Mouse (Mus musculus): ENCODE data around the gene Ptprd. TPM values are rescaled to one million over a fixed set of nuclear protein-coding genes. Genes with fewer than 3 reads are reported as not detected.

Ptprd gene
- total RNA-seq, 2 experiments from 2014 or later: 87.1 to 88.0 TPM

DNA sequence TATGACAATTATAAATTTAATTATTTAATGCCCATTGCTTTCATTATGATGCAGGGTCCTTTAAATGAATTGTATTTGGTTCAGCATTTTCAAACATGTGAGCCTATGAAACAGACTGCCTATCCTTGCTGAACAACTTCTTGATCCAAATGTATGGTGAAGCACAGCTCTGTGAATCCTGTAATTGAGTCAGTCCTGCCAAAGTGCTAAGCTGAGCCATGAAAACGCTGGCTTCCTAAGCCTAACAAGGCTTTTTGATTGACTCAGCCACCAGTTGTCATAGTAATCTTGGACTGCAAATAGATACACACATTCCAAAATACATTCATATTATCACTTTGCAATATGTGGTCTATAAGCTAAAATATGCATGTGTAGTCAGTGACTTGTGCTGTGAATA is 625.1 kb downstream of the Ptprd start:
- no peak for DNase-seq (ENCODE audit: low spot score in 2 of 2)

DNA sequence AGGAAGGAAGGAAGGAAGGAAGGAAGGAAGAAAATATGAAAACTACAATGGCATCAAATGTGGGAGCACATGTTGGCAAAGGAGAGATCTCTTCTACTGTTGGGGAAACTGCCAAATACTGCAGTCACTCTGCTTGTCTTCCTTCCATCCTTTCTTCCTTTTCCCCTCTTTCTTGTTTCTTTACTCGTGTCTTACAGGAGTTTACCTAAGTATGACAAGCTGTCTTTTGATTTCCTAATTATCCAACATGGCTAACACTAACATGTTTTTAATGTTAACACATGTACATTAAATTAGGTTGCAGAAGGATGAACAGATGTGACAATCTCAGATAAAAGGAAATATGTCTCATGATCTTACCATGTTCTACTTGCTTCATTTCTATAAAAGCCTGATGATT is 625.5 kb downstream of the Ptprd start:
- DNase-seq (ENCODE audit: low spot score in 2 of 2): no peak

DNA sequence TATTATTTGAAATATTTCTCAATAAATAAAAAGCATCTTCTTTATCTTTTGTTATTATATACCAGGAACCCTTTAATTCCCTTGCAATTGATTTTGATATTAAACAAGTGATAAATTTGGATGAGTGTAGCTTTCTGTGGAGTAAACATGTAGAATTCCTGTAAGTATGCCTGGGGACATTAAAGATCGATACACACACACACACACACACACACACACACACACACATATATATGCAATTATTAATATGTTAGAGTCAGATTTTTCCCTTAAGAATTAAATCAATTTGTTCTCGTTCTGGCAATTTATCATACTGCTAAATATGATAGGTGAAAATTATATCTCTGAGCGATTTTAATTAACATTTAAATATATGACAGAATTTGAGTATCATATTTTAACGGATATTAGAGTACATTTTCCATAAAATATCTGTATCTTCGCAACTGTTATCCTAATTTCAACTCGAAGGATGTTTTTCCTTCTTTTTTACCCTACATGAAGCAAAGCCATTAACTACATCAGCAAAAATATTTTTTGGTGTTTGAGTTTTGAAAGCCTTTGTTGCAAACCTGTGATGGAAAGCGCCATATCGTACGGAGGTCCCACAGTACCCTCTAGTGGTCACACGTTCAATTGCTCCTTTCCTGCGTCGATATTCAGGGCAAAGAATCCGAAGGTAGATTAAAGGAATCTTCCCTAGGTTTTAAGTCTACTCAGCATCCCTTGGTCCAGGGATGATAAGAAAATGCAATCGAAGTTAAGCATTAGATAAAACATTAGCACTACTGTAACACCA is 653.2 kb downstream of the Ptprd start:
- DNase-seq (ENCODE audit: low spot score in 2 of 2): peak; percentile 24 to 27

DNA sequence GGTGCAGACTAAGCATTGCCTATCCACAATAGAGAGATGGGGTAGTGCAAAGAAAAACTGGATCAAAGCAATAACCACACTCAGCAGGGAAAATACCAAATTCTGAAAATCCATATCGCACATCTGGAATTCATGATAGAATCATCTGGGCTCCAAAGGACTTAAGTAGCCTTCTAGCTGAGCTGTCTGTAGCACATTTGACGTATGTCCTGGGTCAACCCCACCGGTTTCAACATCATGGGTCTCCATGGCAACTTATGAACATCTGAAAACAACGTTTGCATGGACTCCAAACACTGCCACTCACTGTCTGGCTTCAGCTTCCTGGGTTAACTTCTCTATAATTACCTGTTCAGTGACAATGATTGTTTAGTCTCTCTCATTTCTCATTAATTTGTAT is 655.9 kb downstream of the Ptprd start:
- DNase-seq (ENCODE audit: low spot score in 2 of 2): no peak

DNA sequence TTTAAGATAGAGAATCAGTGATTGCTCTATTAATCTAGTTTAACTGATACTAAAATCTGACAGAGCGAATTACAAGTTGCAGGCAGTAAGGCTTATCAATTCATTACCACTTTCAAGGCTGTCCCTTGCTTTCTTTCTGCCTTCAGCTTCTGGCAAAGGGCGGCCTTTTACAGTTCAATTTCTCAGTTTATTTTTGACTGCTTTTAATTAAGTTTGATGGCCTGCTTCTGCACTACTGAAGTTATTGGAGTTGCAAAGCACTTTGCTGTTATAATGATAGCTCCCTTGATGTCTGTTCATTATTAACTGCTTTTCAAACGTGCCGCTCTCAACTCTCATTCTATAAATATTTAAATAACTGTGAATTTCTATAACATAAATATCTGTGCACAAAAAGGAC is 673.9 kb downstream of the Ptprd start:
- DNase-seq (ENCODE audit: low spot score in 2 of 2): no peak

DNA sequence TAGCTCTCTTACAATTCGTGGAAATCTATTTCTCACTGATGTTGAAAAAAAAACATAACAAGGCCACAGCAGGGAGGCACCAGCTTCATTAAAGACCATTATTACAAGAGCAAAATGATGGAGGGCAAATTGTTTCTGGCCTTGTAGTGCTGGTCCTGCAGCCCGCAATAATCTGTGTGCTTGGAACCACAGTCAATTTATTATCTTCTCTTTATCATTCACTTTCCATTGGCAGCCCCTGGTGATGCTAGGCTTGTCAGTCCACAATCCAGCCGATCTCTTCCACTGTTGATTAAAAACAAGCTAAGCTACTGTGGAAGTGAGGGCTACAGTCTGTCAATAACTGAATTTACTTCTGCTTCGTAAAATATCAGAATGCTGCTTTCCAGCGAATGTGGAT is 674.4 kb downstream of the Ptprd start:
- no peak for DNase-seq (ENCODE audit: low spot score in 2 of 2)

DNA sequence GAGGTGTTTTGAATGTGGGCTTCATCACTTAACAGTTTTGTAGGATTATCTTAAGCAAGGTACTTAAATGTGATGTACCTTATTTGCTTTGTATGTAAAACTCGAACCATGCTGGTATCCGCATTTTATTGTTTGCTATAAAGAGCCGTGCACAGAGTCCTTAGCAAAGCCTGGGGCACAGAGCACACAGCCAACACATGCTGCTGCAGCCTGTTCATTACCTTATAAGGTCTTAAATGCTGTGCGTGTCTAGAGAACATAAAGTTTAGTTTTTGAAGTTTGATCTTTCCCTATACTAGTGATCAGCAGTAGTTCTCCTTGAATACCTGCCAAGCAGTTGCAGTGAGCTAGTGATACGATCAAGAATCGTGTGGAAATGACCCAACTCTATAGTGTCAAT is 676.2 kb downstream of the Ptprd start:
- no peak for DNase-seq (ENCODE audit: low spot score in 2 of 2)

DNA sequence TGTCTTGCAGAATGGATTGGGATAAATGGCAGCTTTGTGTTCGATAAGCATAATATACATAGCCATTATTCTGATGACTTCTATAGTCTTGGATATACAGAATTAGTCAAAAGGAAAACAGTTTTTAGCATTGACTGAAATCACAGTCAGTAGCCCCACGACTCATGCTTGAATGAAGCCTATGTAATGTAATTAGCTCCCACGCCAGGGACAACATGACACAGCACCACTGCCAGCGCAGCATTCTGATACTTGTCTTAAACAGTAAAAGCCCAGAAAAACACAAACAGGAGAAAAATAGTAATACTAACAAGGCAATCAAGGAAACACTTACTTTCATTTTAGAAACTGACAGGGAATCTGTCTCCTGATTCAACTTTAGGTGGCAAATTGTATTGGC is 677.2 kb downstream of the Ptprd start:
- no peak for DNase-seq (ENCODE audit: low spot score in 2 of 2)

DNA sequence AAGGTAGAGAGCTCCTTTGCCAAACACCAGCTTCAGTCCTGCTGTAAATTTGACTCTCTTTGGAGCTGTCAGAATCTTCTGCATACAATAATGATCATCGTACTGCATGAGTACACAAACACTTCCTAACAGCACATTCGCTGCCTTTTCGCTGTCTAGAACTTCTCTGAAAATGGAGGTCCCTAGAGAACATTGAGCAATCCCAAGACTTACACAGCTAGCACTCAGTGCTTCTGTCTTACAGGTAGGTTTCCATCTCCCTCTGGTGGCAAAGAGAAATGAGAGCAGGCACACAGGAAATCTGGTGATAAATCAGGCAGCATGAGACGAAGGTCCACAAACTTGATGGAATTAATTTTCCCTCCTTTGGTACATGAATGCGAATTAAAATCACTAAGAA is 692.6 kb downstream of the Ptprd start:
- no peak for DNase-seq (ENCODE audit: low spot score in 2 of 2)

DNA sequence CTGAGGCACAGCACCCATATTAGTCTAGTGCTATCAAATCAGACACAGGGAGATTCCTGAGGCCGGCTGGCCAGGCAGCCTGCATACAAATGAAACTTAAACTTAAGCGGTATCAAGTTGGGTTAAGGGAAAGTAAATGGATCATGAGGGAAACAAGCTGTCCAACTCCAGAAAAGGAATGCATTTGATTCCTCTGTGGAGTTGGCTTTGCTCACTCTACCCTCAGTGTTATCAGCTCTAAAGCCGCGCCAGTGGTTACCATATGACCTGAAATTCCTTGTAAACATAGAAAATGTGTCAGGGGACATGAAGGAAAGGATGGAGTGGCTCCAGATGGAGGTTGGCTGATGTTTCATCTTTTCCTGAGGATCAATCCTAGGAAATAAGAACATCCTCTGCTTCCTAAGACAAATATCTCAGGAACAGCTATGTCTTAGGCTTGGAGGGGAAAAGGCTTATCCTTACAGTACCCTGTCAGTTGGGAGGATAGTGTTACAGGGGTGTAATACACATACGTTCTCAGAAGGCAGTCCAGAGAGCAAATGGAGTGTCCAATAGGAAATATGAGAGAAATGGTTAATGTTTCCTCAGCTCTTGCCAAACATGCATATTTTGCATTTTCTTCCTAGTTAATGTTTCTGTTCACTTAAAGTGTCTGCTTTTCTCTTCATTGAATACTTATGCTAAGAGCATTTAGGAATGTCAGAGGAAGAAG is 697.7 kb downstream of the Ptprd start:
- no peak for DNase-seq (ENCODE audit: low spot score in 2 of 2)

DNA sequence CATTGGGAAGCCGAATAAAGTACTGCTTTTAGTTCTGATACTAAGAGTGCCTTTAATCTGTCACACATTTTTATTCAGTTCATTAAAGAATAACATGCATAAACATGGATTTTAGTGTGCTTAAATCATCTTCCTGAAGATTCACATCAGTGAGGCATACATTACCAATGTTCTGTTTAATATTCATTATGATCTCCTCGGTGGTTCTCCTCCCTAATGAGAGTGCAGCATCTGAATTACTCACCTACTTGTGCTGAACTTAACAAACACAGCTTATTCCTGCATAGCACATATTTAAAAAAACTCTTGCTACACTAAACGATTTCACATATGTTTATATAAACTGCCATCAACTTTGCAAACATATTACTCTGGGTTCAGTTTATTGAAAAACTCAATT is 698.7 kb downstream of the Ptprd start:
- no peak for DNase-seq (ENCODE audit: low spot score in 2 of 2)

DNA sequence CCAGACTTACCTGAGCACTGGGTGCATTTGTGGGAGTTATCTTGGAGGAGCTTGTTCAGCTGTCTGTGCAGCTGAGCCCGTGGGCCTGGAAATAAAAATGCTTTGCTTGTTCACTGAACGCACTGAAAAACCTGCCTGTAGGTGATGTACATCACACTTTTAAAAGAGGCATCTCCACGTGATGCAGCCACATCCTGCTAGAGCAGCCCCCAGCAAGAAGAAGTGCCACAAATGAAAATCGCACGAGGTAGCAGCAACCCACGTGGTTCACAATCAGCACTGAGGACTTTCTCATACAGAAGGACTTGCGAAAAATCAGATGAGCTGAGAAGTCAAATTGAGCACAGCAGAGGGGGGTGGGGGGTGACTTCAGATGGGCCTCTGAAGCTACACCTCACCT is 757.7 kb downstream of the Ptprd start:
- no peak for DNase-seq (ENCODE audit: low spot score in 2 of 2)

DNA sequence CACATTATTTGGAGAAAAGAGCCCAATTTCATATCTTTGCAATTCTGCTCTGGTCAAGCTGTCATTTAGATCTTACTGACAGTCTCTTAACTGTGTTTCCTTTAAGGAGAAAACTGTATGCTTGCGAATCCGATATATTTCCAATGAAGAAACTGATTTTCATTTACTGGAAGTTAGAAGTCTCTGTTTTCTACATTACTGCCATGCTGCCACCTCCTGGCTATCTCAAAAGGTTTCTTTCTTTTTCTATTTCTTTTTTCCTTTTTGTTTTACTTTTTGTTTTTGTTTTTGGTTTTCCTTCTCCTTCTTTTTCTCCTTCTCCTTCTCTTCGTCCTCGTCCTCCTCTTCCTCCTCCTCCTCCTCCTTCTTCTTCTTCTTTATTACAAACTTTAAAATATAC is 812.6 kb downstream of the Ptprd start:
- no peak for DNase-seq (ENCODE audit: low spot score in 2 of 2)

DNA sequence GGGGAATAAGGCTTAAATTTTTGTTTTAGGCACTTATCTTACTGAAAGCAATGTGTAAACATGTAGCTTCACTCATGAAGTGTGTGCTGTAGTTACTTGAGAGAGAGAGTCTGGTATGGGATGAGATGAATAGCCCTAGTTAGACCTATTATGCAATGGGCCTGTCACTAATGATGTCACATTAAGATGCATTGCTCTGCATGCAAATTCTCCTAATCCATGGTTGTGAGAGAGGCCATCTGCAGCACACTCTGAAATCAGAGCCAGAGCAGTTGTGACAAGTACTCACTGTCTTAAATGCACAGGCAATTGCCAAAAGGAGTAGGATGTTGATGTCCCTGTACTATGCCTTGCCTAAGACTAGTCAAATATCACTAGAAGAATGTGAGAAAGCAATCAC is 850.0 kb downstream of the Ptprd start:
- no peak for DNase-seq (ENCODE audit: low spot score in 2 of 2)

DNA sequence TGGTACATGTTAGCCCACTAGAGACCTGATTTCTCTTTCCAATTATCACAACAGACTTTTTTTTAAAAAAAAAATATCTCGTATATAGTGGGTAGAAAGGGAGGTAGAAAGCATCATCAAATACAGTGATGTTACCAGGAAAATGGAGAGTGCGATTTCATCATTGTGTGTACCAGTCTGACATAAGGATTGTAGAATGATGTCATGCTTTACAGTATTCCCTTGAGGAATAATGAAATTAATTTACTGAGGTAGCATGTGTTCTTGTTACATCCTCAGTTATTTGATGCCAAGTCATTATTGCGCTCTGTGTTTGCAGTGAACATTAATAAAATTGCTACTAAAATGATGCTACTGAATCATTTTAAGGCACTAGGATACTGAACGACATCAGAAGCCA is 884.6 kb downstream of the Ptprd start:
- DNase-seq (ENCODE audit: low spot score in 2 of 2): no peak

DNA sequence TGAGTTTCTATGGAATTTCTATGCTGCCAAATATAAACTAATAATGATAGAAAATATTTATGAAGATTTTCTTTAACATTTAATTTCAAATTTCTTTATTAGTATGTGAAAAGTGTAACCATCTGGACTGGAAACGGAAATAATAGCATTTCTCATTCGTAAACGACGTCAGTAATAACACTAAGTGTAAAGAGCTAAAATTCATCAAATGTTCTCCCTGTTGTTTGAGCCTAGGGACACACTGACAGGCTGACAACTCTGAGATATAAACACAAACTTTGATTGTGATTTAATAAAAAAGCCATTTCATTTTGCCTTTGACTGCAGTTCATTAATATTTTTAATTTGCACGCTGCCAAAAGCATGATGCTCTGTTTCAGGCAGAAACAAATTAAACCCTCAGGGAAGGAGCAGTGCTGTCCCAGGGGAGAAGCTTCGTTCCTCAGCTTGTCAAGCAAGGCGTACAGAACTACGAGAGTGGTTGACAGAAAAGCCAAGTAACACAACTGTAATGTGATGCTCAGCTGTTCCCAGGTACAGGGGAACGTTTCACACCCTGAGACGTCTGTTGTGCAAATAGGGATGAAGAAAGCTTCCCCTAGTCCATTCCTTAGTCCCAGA is 894.6 kb downstream of the Ptprd start:
- no peak for DNase-seq (ENCODE audit: low spot score in 2 of 2)

DNA sequence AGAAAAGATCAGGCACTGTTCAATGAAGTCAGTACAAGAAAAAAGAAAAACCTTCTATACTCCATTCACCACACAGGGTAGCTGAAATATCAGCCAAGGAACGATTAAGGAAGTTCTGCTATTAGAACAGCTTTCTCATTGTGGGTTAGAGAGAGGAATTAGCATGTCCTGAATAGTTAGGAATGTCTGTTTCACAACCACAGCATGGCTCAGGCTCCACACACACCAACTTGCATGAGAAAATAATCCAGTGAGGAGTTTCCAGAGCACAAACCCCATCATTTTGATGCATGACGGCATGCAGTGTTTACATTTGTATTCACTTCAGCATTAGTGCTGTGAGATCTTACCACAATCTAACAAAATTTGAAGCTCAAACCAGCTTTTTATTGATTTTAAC is 895.1 kb downstream of the Ptprd start:
- DNase-seq (ENCODE audit: low spot score in 2 of 2): no peak

DNA sequence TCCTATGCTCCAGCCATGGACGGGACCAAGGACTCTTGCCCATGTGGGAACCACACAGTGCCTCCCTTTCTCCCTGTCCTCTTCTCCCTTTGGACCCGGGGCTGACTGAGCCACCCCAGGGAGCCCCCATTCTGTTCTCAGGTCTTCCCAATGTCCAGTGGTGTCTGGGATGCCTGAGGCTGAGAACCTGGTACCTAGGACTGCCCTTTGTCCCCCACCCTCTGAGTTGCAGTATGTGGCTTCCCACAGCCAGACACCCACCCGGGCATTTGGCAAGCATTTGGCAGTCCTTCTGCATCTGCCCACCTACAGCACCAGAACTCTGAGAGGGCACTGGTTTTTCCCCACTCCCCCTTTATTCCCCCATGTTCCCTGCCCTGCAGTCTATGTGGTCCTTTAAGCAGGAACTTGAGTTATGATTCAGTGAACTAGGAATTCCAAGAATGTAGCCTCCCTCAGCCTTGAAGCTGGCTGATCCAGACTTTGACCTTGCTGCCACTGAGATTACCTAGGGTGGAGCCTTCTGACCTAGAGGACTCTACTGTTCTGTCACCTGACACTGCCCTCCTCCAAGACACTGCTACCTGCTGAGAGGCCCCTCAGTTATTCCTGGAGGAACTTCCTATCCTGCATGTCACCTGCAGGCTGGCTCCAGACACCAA is 901.5 kb downstream of the Ptprd start:
- no peak for DNase-seq (ENCODE audit: low spot score in 2 of 2)

DNA sequence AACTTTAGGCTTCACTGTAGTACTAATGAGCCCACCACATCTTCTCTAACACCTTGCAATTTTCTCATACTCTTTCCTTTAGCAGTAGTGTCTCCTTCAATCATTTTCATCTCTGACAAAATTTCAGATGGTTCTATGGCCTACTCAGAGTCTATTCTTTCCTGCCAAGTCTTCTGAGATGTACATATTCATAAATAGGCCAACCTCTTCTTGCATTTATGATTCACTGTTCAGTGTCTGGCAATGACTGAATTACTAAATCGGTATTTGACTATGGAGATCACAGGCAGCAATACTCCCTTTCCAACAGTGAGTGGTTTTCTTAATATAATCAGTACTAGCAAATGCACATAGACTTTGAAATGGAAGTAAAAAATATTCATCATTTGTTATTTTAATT is 928.3 kb downstream of the Ptprd start:
- no peak for DNase-seq (ENCODE audit: low spot score in 2 of 2)

DNA sequence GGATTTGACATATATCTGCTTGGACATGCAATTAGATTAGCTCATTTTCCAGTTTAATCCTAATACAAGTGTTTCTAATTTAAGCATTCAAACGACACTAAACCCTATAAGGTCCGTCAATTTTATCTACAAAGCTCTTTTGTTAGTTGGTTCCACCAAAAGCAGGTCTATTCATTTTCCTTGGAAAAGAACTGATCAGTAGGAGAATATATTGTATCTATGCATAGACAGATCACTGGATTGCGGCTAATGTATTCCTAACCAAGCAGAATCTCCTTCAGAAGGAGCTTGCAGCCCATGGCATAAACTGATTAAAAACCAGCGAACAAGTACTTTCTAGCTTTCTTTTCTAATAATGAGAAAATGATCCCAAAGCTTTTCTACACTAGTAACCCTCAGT is 933.8 kb downstream of the Ptprd start:
- no peak for DNase-seq (ENCODE audit: low spot score in 2 of 2)

DNA sequence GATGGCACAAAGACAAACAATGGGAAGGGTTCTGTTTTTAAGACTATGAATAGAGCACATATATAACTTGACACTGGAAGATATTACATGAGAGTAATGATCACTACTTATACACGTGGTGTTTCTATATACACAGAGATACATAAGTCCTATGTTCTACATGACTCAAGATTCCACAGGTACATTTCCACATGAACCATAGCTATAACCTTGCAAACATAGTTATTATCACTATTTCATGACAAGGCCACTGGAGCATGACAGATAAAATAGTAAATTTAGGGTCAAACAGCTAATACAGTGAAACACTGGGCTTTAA is 951.8 kb downstream of the Ptprd start:
- no peak for DNase-seq (ENCODE audit: low spot score in 2 of 2)
